Mouse (Mus musculus) A20 (cell line): ENCODE data around the gene Pigr.

Source experiments
- DNase-seq: peaks from one replicate; pipeline ENCODE4 v3.0.0-alpha.2; 2011; ENCODE audit warnings: low read depth, low spot score

Pigr gene

GRCm38 (mm10) chr1:130877889-130878614, 51.6 kb downstream of the Pigr start:
- DNase-seq = no peak

- no peak for DNase-seq
These were observed 53.4 kb downstream of the Pigr start for GRCm38 (mm10) chr1:130879927-130880326.

GRCm38 (mm10) chr1:130883146-130883545, 56.7 kb downstream of the Pigr start:
- no peak for DNase-seq

GRCm38 (mm10) chr1:130887354-130887753, 60.9 kb downstream of the Pigr start, which contains the start of gene Il24:
Il24 (minus strand) TSS chr1:130887454.
- no peak for DNase-seq

- DNase-seq = no peak
These were observed 66.0 kb downstream of the Pigr start for GRCm38 (mm10) chr1:130892446-130892845.

- no peak for DNase-seq
These were observed 67.0 kb downstream of the Pigr start for GRCm38 (mm10) chr1:130893329-130894040.

GRCm38 (mm10) chr1:130894468-130894867, 68.0 kb downstream of the Pigr start:
- DNase-seq = no peak
